Mouse (Mus musculus) neural tube, embryonic 15.5 days (tissue): ENCODE data around the gene OR5BS1P. TPM values are rescaled to one million over a fixed set of nuclear protein-coding genes. Genes with fewer than 3 reads are reported as not detected.
"Not testable (repeated sequence)": the region's sequence is repeated elsewhere in the genome, so short reads cannot be mapped to it uniquely, and the experiment has no call there.

Experiments
- ATAC-seq: fragments of 200-750 bp; cut with Nextera tagmentation; 2 replicates; pipeline ENCODE4 v1.8.0; 2017; ENCODE audit warnings: mild to moderate bottlenecking, moderate TSS enrichment, moderate library complexity; ENCODE audit not compliant: low FRiP score
- H3K27ac ChIP-seq: fragments of 300-500 bp; sonication (generic); replicated peaks from 2 replicates; pipeline ENCODE4 v1.5.1; 2015; ENCODE audit warnings: mild to moderate bottlenecking, inconsistent platforms
- H3K27me3 ChIP-seq: fragments of 300-500 bp; sonication (generic); replicated peaks from 2 replicates; pipeline ENCODE4 v1.6.1; 2015; ENCODE audit warnings: inconsistent platforms
- H3K36me3 ChIP-seq: fragments of 300-500 bp; sonication (generic); 2 replicates; pipeline ENCODE4 v1.6.1; 2015; ENCODE audit warnings: inconsistent platforms
- H3K4me1 ChIP-seq: fragments of 300-500 bp; sonication (generic); 2 replicates; pipeline ENCODE4 v1.6.1; 2015; ENCODE audit warnings: inconsistent platforms
- H3K4me2 ChIP-seq: fragments of 300-500 bp; sonication (generic); 2 replicates; pipeline ENCODE4 v1.6.1; 2015; ENCODE audit warnings: inconsistent platforms, mild to moderate bottlenecking, moderate library complexity
- H3K4me3 ChIP-seq: fragments of 300-500 bp; sonication (generic); replicated peaks from 2 replicates; pipeline ENCODE4 v1.5.1; 2015; ENCODE audit warnings: mild to moderate bottlenecking, inconsistent platforms
- H3K9ac ChIP-seq: fragments of 300-500 bp; sonication (generic); replicated peaks from 2 replicates; pipeline ENCODE4 v1.6.1; 2015; ENCODE audit warnings: mild to moderate bottlenecking, inconsistent platforms
- H3K9me3 ChIP-seq: fragments of 300-500 bp; sonication (generic); replicated peaks from 2 replicates; pipeline ENCODE4 v1.6.1; 2016; ENCODE audit warnings: inconsistent platforms
- WGBS: fragments of 180-500 bp; shearing (Covaris S2); methylation state at CpG from one replicate; pipeline ENCODE4 v1.1.7; 2015; ENCODE audit warnings: mixed read lengths; 5-methylcytosine and 5-hydroxymethylcytosine counted together
- polyA plus RNA-seq: library from polyadenylated mRNA; unstranded; fragments of >200 nt; fragmentation: Nextera tagmentation; extraction: Ambion mirVana; gene quantifications from 2 replicates; pipeline ENCODE4 v1.2.1, GENCODE M21; 2015

The OR5BS1P gene
- not detected in 2 replicates for polyA plus RNA-seq

DNA sequence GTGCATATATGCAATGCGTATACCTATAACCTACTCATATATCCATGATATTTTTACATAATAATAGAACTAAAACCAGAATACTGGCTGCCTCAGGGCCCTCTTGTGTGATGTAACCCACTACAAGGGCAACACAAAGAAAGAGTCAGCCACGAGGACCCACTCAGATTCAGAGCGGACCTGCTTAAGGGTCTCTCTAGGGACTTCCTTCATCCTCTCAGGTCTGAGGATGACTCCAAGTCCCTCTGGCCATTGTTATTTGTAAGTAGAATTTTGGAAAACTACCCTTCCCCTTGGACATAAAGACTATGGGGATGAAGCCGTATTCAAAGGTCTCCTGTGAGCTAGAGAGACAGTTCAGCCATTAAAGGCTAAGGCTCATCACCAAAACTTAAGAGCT, at the start of gene OR5BS1P:
OR5BS1P (plus strand) TSS at position 301 of the 400 bp plus-strand sequence.
- ATAC-seq, result no peak
- no peaks in the 10 kb centered on the region for H3K36me3 ChIP-seq
- H3K9me3 ChIP-seq, result no peaks in the 10 kb centered on the region
- no peak within 1 kb of the TSS for H3K27ac ChIP-seq
- WGBS, result 90% methylated on average over 4 of the region's 4 CpGs
- H3K4me3 ChIP-seq, result no peak within 1 kb of the TSS
- no peak within 1 kb of the TSS for H3K9ac ChIP-seq
- H3K27me3 ChIP-seq, result no peaks in the 10 kb centered on the region
- no peak within 1 kb of the TSS for H3K4me2 ChIP-seq
- no peaks in the 10 kb centered on the region for H3K4me1 ChIP-seq

DNA sequence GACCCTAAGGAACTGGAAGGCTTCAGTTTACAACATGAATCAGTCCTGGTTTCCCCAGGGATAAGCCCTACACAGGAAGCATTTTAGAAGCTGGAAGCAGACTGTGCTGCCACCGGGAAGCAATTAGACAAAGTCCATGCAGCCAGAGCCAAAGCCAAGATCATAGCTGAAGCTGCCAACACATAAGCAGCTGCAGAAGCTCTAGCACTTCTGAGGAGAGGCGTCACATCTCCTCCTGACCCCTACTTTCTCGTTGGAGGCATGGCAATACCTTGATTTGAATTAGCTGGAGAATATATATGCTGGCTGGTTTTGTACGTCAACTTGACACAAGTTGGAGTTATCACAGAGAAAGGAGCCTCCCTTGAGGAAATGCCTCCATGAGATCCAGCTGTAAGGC, 48.8 kb upstream of the OR5BS1P start:
- Histone ChIP-seq H3K27ac (no peak overlapping the region), H3K4me1 (0 out of 2 replicates have a peak, but pooled peaks cover 4% of the 10 kb centered on the region), H3K9ac (no peak overlapping the region), H3K27me3 (no peaks in the 10 kb centered on the region), H3K4me3 (no peak overlapping the region), H3K4me2 (no peak overlapping the region), H3K9me3 (no peaks in the 10 kb centered on the region), H3K36me3 (no peaks in the 10 kb centered on the region)
- WGBS, result 84% methylated on average over 4 of the region's 4 CpGs
- ATAC-seq, result no peak

DNA sequence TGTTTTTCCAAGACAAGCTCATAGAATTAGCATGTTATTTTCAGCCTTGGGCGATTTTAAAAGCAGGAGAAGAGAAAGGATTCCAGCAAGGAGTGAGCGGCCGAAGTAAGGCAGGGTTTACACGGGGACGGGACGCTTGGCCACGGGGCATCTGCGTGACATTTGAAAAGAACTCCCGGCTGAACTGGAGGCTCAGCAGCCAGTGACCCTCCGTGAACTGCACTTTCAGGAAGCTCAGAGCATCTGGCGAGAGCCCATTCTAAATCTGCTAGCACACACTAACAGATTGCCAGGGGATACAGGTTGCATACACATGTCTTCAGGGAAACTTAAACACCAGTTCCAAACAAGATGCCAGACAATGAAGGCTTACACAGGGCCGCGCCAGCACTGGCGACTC, 45.4 kb upstream of the OR5BS1P start:
- Histone ChIP-seq H3K4me2 (no peak overlapping the region), H3K9ac (no peak overlapping the region), H3K4me3 (no peak overlapping the region), H3K9me3 (no peaks in the 10 kb centered on the region), H3K4me1 (0 out of 2 replicates have a peak, but pooled peaks cover 4% of the 10 kb centered on the region), H3K27me3 (no peaks in the 10 kb centered on the region), H3K36me3 (no peaks in the 10 kb centered on the region), H3K27ac (no peak overlapping the region)
- ATAC-seq, result no peak
- WGBS, result 68% methylated on average over 14 of the region's 14 CpGs

DNA sequence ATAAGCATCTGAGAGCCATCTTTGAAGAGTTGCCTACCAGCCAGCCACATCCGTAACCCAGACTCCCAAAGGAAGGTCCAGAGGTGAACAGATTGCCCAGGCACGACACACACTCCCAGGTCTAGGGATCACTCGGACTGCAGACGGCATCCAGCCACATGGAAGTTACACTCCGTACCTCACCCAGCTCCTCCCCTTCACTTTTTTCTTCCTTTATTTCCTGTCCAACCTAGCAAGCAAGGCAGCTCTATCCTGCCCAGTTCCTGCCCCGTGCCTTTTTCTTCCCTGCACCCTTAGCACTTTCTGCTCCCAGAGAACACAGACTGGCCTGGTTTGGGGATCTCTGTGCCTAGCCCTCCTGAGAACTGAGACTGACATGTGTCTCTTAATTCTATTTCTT, 44.9 kb upstream of the OR5BS1P start:
- no peak overlapping the region for H3K4me2 ChIP-seq
- no peak for ATAC-seq
- H3K9me3 ChIP-seq, result no peaks in the 10 kb centered on the region
- no peak overlapping the region for H3K9ac ChIP-seq
- H3K4me3 ChIP-seq, result no peak overlapping the region
- H3K36me3 ChIP-seq, result no peaks in the 10 kb centered on the region
- no peaks in the 10 kb centered on the region for H3K27me3 ChIP-seq
- 60% methylated on average over 6 of the region's 6 CpGs for WGBS
- no peak overlapping the region for H3K27ac ChIP-seq
- H3K4me1 ChIP-seq, result 0 out of 2 replicates have a peak, but pooled peaks cover 4% of the 10 kb centered on the region

DNA sequence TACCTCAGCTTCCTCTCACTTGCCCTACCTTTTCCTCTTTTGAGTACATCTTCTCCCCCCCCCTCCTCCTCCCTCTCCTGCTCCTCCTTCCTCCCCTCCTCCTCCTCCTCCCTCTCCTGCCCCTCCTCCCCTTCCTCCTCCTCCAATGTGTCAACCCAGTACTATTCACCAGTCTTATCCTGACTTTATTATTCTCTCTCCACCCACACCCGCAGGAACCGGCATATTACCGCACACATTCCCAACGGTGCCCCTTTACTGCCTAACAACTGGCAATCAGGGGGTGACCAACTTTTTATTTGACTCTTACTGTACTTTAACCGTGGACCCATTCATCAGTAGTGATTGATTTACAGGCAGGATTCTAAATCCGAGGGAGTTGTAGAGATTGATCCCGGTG, 44.5 kb upstream of the OR5BS1P start:
- Histone ChIP-seq H3K4me1 (0 out of 2 replicates have a peak, but pooled peaks cover 4% of the 10 kb centered on the region), H3K4me2 (no peak overlapping the region), H3K9ac (no peak overlapping the region), H3K27me3 (no peaks in the 10 kb centered on the region), H3K9me3 (no peaks in the 10 kb centered on the region), H3K36me3 (no peaks in the 10 kb centered on the region), H3K4me3 (no peak overlapping the region), H3K27ac (no peak overlapping the region)
- 17% methylated on average over 7 of the region's 7 CpGs for WGBS
- ATAC-seq, result no peak

DNA sequence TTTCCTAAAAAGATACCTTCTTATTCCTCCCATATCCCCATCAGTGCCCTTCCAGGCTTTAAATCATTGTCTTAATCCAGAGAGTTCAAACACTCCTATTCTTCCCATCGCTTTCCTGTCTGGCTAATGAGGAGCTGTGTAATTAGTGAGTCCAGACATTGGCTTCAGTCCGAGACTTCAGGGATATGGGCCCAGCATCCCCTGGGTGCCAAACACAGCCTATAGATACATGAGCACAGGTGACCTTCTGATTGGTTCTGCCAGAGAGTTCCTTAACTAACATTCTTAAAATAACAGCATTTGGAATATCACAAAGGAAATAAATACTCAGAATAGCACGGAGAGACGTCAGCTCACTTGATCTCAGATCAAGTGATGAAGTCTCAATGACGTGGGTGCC, 38.8 kb upstream of the OR5BS1P start, which contains the start of gene Olfr282:
Olfr282 (plus strand) TSS at position 301 of the 400 bp plus-strand sequence.
- H3K27ac ChIP-seq, H3K9me3 ChIP-seq, H3K27me3 ChIP-seq, H3K4me3 ChIP-seq, H3K4me1 ChIP-seq, H3K36me3 ChIP-seq, ATAC-seq, H3K9ac ChIP-seq, H3K4me2 ChIP-seq: not testable (repeated sequence)
- WGBS, result 81% methylated on average over 5 of the region's 5 CpGs

DNA sequence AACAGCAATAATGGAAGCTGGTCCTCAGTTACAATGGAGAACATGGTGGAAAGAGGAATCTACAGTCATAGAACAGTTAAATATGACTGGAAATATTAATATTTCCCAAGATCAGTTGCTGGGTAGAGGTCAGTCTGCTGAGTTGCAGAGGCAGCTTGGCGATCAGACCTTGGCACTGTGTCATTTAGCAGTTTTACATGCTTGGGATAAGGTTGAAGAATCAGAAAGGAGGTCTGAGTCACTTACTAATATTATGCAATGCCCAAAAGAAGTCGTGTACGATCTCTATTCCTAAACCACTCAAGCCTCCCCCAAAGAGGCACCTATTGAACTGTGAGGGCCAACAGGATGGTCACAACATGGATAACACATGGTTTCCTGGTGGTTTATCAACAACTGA, 25.1 kb upstream of the OR5BS1P start:
- H3K4me1 ChIP-seq, result no peaks in the 10 kb centered on the region
- H3K27ac ChIP-seq, result no peak overlapping the region
- no peaks in the 10 kb centered on the region for H3K27me3 ChIP-seq
- WGBS, result 91% methylated on average over 3 of the region's 3 CpGs
- H3K9ac ChIP-seq, result no peak overlapping the region
- no peaks in the 10 kb centered on the region for H3K36me3 ChIP-seq
- no peak overlapping the region for H3K4me3 ChIP-seq
- no peak for ATAC-seq
- no peak overlapping the region for H3K4me2 ChIP-seq
- H3K9me3 ChIP-seq, result no peaks in the 10 kb centered on the region

DNA sequence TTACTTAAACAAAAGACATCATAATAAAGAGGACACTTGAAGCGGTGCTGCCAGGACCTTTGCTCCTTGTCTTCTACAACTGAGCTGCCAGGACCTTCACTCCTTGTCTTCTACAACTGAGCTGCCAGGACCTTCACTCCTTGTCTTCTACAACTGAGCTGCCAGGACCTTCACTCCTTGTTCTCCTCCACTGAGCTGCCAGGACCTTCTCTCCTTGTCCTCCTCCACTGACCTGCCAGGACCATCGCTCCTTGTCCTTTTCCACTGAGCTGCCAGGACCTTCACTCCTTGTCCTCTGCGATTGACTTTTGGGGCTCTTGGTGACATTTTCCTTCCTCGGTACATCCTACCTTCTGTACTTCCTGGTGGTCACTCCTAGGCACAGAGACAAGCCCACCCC, 21.2 kb upstream of the OR5BS1P start:
- H3K9ac ChIP-seq, result no peak overlapping the region
- no peak overlapping the region for H3K4me3 ChIP-seq
- ATAC-seq, result no peak
- whole genome bisulfite sequencing, result 61% methylated on average over 4 of the region's 4 CpGs
- no peaks in the 10 kb centered on the region for H3K36me3 ChIP-seq
- no peaks in the 10 kb centered on the region for H3K27me3 ChIP-seq
- H3K9me3 ChIP-seq, result no peaks in the 10 kb centered on the region
- H3K27ac ChIP-seq, result no peak overlapping the region
- peak overlapping the region; percentile 20; the same call in 1 of the 2 replicates for H3K4me2 ChIP-seq
- no peaks in the 10 kb centered on the region for H3K4me1 ChIP-seq

DNA sequence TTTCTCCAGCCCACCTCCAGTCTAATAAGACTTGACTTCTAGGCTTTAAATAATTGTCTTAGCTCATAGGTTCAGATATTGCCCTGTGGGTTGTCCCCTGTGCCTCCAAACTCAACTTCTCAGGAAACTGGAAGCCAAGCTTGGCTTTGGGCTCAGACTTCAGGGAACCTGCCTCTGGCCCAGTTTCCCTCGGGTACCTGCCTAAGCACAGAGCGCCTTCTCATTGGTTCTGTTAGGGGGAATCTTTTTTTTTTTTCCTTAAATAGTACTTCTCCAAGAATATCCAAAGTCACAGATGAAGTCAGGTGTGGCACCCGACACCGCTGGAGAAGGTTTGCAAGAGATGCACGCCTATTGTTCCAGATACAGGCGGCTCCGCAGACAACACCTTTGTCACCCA, 17.4 kb upstream of the OR5BS1P start, which contains the start of gene Olfr281:
Olfr281 (plus strand) TSS at position 301 of the 400 bp plus-strand sequence.
- H3K36me3 ChIP-seq, result no peaks in the 10 kb centered on the region
- no peak within 1 kb of the TSS for H3K4me2 ChIP-seq
- no peaks in the 10 kb centered on the region for H3K4me1 ChIP-seq
- 92% methylated on average over 7 of the region's 7 CpGs for WGBS
- no peak for ATAC-seq
- no peaks in the 10 kb centered on the region for H3K9me3 ChIP-seq
- H3K9ac ChIP-seq, result no peak within 1 kb of the TSS
- no peak within 1 kb of the TSS for H3K4me3 ChIP-seq
- H3K27me3 ChIP-seq, result no peaks in the 10 kb centered on the region
- H3K27ac ChIP-seq, result no peak within 1 kb of the TSS

DNA sequence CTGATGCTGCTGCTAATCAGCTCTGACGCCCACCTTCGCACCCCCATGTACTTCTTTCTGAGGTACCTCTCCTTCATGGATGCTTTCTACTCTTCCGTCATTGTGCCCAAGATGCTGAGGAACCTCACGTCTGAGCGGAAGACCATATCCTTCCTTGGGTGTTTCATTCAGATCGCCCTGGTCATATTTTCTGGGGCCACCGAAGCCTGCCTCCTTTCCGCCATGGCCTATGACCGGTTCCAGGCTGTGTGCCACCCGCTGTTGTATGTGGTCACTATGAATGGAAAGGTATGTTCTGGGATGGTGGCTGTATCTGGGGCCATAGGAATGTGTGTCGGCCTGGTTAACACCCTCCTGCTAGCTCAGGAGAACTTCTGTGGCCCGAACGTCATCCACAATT, 1.8 kb downstream of the OR5BS1P start:
- Histone ChIP-seq H3K36me3 (no peaks in the 10 kb centered on the region), H3K4me2 (no peak overlapping the region), H3K4me3 (no peak overlapping the region), H3K27ac (no peak overlapping the region), H3K27me3 (no peaks in the 10 kb centered on the region), H3K4me1 (no peaks in the 10 kb centered on the region), H3K9ac (no peak overlapping the region), H3K9me3 (no peaks in the 10 kb centered on the region)
- no peak for ATAC-seq
- WGBS, result 91% methylated on average over 13 of the region's 13 CpGs

DNA sequence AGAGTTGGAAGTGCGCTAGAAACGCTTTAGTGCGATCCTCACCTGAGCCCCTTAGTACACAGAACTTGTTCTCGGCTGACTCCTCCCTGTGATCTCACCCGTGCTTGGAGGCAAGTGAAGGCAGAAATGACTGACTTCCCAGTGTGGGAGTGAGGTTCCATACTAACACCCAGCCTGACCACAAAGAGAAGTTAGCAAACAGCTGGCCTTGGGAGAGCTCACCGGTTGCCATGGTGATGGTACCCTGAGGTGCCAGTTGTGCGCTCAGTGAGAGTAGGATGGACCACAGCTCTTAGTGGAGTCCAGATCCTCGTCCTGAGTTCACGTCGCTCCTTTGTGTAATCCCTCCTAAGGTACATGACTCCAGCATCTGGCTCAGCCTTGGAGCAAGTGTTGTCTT, 5.3 kb downstream of the OR5BS1P start:
- no peak for ATAC-seq
- 84% methylated on average over 10 of the region's 10 CpGs for WGBS
- Histone ChIP-seq H3K4me3 (no peak overlapping the region), H3K27me3 (no peaks in the 10 kb centered on the region), H3K9ac (no peak overlapping the region), H3K4me1 (no peaks in the 10 kb centered on the region), H3K36me3 (no peaks in the 10 kb centered on the region), H3K4me2 (no peak overlapping the region), H3K27ac (no peak overlapping the region), H3K9me3 (no peaks in the 10 kb centered on the region)

DNA sequence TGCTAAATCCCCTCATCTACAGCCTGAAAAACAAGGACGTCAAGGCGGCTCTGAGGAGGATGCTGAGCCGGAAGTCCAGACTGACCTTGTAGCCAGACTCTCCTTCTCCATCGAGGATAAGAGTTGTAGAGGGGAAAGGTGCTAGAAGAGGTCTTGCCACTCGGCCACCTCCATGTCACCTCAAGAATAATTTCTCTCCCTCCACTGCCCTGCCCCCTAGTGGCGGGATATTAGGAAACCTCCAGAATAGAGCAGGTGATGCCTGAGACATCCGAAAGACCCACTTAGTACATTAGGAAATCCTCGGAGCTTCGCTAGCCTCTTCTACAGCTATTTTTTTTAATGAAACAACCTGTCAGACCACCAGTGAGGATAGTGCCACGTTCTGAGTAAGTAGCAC, 5.7 kb downstream of the OR5BS1P start:
- no peak for ATAC-seq
- H3K36me3 ChIP-seq, result no peaks in the 10 kb centered on the region
- no peaks in the 10 kb centered on the region for H3K27me3 ChIP-seq
- 60% methylated on average over 10 of the region's 10 CpGs for WGBS
- H3K27ac ChIP-seq, result no peak overlapping the region
- no peak overlapping the region for H3K9ac ChIP-seq
- no peak overlapping the region for H3K4me2 ChIP-seq
- no peaks in the 10 kb centered on the region for H3K9me3 ChIP-seq
- H3K4me1 ChIP-seq, result no peaks in the 10 kb centered on the region
- no peak overlapping the region for H3K4me3 ChIP-seq

DNA sequence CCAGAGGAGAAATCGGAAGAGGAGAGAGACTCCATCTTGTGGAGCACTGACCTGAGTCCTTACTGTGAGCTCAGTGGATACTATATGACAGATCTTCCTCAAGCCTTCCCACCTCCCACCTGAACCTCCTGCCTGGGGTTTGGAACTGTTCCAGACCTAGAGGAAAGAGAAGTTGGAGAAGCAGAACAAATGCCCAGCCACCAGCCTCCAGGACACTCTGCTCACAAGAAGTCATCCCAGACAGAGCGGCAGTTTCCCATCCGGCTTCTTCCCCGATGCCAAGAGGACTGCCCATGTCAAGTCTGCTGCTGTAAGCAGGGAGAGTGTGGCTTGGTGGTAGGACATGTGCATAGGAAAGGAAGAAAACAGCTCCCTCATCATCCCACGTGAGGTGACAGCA, 6.6 kb downstream of the OR5BS1P start:
- no peak overlapping the region for H3K27ac ChIP-seq
- no peak for ATAC-seq

More for the DNA sequence above, 6.6 kb downstream of the OR5BS1P start:
- no peaks in the 10 kb centered on the region for H3K4me1 ChIP-seq
- no peak overlapping the region for H3K4me3 ChIP-seq
- H3K9ac ChIP-seq, result no peak overlapping the region
- WGBS, result 85% methylated on average over 5 of the region's 5 CpGs
- H3K4me2 ChIP-seq, result no peak overlapping the region
- H3K9me3 ChIP-seq, result no peaks in the 10 kb centered on the region
- H3K27me3 ChIP-seq, result no peaks in the 10 kb centered on the region
- H3K36me3 ChIP-seq, result no peaks in the 10 kb centered on the region
